Mouse (Mus musculus) layer of hippocampus, postnatal 25 days (tissue): ENCODE measurements around the gene Hoxc10. TPM values are rescaled to one million over a fixed set of nuclear protein-coding genes. Genes with fewer than 3 reads are reported as not detected.

Experiments used
- DNase-seq, 2 experiments: peaks; one replicate each; pipeline ENCODE4 v3.0.0; 2022; ENCODE audit warnings: mixed read lengths in 2 of 2, low spot score in 1 of 2; ENCODE audit errors: extremely low spot score in 1 of 2
- total RNA-seq, 2 experiments: library from RNA; stranded (reverse); gene quantifications; 2 replicates each; pipeline ENCODE4 v1.2.3; 2021

Hoxc10 gene
- total RNA-seq, result not detected

DNA sequence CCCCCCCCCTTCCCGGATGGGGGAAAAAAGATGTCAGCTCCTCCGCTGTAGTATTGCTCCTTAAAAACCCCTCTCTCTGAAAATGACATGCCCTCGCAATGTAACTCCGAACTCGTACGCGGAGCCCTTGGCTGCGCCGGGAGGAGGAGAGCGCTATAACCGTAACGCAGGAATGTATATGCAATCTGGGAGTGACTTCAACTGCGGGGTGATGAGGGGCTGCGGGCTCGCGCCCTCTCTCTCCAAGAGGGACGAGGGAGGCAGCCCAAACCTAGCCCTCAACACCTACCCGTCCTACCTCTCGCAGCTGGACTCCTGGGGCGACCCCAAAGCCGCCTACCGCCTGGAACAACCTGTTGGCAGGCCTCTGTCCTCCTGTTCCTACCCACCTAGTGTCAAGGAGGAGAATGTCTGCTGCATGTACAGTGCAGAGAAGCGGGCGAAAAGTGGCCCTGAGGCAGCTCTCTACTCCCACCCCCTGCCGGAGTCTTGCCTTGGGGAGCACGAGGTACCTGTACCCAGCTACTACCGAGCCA, at the start of gene Hoxc10:
TSS of gene Hoxc10 (plus strand) at position 21 of the 536 bp plus-strand sequence.
- DNase-seq, result no peak

DNA sequence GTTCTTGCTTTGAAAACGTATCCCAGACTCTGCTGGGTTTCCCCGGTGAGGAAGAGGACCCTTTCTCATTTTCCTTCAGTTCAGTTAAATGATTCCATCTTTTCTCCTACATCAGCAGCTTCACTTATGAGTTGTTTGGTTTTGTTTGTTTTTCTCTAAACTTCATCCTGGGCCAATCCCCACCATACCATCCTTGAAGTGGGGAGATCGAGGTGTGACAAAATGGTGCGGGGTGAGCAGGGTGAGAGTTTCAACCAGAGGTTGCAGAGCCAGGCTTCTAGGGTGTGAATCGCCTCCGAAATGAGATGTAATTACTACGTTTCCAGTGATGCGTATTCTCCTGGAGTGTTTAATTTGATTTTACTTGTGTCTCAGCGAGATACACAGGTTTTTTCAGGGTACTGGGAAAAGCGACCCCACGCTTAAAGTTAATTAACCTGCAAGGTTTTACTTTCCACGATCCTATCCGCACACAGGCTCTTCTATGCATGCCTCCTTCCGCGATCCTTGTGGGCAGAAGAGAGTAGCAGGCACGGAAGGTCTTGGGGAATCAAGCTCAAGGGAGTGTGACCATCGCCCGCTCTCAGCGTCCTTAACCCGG, 48.5 kb upstream of the Hoxc10 start:
- no peak for DNase-seq

DNA sequence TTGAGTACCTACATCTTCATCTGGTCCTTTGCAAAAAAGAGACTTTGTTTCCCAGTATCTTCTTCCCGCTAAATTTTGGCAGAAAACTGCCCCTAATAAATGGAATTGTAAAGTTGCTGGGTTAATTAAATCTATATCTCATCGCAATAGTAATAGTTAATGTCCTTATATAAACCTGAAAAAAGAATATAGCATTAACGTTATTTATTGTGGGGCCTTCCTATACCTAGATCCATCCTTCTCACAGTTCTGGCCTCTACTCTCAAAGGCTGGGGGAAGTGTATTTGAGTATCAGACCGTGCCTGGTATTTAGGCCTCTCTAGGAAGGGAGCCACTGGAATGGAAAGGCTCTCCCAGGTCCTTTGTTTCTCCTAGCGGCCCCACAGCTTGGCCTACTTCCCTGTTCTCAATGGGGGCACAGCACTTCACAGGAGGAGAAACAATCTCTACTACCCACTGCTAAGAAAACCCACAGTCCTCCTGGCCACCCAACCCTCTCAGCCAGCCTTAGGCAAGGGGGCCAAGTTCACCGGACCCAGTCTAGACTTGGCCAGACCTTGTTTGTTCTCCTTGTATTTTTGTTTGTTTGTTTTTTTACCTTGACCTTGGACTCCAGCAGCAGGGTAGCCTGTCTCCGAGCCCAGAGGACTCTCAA, 47.9 kb upstream of the Hoxc10 start:
- DNase-seq, result no peak

DNA sequence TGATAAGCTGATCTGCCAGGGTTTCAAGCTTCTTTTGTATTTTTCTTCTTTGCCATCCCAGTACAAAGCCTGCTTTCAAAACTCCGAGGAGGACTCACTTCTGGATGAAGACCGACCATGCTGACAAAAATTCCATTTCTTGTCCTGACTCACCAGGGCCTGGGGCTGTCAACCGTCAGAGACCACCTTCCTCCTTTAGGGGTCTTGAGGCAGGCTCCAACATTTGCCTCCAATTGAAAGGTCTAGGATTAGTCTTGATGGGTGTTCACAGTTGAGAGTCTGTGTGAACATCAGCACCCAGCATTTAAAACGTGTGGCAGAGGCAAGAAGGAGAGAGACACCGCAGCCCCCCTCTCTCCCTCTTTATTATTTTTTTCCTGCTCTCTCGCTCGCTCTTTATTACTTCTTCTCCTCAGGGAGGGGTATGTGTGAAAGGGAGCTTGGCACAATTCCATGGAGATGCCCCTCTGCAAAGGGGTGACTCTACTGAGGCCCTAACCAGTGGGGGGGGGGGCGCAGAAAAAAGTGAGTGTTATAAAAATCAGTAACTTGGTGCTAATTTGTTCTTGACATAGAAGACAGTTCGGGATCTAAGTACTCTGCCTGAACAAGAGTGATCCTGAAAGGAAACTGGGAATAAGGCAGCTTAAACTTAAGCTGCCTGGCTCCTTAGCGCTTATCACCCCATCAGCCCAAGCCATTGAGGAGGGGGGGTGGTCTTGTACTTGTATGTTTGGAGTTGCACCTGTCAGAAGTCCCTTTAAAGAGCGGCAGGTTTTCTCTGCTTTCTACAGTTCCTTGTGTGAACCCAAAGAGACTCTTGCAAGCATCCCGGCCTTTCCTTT, 47.0 kb upstream of the Hoxc10 start:
- no peak for DNase-seq

DNA sequence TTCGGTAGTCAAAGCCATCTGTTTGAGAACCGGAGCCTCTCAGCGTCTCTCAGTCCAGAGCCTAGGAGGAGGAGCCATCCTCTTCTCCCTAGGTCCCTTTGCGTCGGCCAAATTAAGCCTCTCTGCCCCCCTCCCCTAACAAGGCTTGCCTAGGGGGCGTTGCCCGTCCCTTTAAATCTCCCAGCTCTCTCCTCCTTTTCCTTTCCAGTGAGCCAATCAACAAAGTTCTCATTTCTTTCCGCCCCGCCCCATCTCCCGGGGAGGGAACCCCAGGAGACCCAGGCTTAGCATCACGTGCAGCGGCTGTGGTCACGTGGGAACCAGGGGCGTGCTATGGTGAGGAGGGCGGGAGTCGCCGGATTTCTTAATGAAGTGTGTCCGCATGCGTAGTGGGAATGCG, 46.0 kb upstream of the Hoxc10 start:
- DNase-seq, result no peak

DNA sequence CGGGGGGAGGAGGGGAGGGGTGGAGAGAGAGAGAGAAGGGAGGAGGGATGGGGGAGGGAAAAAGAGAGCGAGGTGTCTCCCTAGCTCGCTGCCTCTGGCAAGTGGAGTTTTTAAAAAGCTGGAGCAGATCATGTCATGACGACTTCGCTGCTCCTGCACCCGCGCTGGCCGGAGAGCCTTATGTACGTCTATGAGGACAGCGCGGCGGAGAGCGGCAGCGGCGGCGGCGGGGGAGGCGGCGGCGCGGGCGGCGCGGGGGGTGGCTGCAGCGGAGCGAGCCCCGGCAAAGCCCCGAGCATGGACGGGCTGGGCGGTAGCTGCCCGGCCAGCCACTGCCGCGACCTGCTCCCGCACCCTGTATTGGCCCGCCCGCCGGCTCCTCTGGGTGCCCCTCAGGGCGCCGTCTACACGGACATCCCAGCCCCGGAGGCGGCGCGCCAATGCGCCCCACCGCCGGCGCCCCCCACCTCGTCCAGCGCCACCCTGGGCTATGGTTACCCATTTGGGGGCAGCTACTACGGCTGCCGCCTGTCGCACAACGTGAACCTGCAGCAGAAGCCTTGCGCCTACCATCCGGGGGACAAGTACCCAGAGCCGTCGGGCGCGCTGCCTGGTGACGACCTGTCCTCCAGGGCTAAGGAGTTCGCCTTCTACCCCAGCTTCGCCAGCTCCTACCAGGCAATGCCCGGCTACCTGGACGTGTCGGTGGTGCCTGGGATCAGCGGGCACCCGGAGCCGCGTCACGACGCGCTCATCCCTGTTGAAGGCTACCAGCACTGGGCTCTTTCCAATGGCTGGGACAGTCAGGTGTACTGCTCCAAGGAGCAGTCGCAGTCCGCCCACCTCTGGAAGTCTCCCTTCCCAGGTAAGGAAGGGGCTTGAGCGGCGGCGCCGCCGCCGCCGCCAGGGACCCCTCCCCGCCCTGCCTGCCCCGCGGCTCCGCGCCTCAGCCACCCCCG, 45.3 kb upstream of the Hoxc10 start, which contains the start of gene Hoxc13:
TSS of gene Hoxc13 (plus strand) at position 51 of the 959 bp plus-strand sequence.
- no peak for DNase-seq

DNA sequence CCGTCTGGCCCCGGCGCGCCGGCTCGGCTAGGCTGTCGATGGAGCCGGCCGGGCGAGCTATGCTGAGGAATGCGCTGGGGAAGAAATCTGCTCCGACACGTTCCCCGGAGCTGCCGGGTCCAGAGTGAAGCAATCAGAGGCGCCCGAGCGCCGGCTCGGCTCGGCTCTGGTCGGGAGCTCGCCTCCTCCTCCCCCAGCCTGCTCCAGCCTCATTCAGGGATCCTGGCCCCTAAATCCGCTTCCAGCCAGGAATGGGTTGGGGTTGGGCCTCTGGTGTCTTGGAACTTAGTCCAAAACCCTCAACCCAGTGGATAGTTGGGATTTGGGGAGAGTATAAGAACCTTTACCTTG, 44.6 kb upstream of the Hoxc10 start:
- no peak for DNase-seq

DNA sequence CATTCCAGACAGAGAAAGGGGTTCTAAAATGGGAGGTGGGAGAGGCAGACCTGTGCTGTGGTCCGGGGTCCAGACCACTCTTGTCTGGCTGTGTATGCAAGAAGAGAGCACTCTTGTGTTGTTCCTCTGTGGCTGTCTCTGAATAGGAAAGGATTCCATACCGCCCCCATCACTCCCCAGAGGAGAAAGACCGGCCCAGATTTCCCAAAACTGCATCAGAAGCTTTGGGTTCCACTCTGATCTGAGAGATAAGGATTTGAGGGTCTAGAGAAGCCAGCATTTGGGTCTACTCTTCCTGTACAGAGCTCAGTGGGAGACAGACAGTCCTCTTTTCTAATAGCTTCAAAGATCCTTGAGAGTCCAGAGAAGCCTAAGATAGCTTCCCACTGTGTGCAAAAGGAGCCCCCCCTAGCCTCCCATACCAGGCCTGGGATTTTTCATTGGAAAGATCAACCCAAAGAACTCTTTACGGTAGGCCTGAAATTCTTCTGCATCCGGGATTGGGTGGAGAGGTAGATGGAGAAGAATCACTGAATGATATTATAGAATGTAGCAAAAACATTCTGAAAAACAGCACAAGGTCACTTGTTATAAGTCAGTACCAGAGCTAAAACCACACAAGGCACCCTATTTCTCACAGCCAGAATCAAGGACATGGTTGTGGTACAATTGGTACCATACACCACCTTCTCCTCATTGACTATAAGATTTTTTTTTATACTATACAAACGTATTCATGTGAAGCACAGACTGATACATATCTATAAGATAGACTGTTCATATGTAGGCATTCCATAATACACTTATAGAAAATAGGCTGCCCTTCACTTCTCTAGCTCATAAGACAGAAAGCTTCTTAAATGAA, 43.7 kb upstream of the Hoxc10 start:
- DNase-seq, result no peak

DNA sequence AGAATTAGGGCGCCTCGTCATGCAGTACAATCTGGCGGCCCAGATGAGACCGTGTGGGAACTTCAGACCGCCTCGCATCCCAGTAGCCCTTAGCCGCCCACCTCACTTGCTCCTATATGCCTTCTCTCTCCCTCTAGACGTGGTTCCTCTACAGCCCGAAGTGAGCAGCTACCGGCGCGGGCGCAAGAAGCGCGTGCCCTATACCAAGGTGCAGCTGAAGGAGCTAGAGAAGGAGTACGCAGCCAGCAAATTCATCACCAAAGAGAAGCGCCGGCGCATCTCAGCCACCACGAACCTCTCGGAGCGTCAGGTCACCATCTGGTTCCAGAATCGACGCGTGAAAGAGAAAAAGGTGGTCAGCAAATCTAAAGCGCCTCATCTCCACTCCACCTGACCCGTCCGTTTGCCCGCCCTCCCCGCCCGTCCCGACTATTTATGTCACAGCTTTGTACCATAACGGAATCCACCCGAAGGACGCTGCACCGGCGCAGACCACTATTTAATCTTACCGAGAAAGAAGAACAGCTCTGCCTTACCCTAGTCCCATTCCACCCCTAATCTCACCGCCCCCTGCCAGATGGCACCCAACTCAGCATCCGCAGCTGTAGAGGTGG, 39.5 kb upstream of the Hoxc10 start:
- DNase-seq, result no peak

DNA sequence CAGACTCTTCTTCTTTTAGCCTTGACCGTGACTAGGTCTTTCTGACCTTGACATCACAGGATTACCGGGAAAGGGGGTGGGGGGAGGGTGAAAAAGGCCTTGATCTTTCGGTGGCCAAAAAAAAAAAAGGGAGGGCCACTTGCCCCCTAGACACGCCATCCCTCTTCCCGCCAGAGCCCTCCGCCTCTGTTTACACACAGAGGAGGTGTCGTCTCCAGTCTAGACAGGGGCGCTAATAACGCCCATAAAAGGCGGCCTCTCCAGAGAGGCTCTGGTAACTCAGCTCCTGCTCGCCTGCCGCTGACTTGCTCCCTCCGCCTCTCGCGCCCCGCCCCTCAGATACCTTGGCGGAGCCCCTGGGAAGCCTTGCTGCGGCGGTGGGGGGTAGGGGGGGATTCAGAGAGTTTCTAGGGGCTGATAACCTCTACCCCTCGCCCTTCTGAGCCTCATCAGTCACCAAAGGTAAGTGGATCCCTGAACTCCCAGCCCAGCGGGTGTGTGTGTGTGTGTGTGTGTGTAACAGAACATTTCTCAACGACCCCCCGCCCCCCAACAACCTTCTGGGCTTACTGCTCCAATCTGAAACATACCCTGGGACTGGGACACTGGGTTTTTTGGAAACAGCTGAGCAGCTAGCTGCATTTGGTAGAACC, 34.8 kb upstream of the Hoxc10 start:
- no peak for DNase-seq

DNA sequence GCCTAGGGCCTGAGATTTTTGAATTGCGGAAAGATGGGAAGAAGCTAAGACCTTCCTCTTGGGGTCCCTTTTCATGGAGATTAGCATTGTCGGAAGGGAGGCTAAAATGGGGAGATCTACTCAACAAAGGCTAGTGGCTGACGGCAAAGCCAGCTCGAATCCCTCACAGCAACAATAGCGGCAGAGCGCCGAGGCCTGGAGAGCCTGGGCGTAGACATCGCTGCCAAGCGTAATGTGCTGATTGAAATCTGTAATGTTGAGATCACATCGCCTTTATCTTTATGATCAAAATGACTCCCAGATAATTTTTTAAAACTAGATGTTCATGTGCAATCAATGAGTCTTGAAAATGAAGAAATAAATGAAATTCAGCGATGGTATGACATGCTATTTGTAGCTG, 32.2 kb upstream of the Hoxc10 start:
- no peak for DNase-seq

DNA sequence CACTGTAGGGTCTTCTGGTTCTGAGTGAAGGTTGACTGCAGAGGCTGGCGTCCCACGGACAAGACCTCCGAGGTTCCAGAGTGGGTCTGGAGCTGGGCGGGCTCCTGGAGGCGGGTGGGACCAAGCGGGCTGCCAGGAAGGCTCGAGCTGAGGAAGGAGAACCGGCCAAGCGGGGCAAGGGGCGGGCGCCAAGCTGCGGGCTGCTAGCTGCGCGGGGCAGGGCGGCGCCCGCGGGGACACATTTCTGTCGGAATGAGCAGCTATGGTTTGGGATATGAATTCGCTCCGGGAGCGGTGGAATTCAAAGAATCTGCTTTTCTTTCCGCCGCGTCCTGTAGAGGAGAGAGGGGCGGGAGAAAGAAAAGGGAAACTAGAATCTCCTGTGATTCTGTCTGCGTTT, 31.7 kb upstream of the Hoxc10 start:
- no peak for DNase-seq

DNA sequence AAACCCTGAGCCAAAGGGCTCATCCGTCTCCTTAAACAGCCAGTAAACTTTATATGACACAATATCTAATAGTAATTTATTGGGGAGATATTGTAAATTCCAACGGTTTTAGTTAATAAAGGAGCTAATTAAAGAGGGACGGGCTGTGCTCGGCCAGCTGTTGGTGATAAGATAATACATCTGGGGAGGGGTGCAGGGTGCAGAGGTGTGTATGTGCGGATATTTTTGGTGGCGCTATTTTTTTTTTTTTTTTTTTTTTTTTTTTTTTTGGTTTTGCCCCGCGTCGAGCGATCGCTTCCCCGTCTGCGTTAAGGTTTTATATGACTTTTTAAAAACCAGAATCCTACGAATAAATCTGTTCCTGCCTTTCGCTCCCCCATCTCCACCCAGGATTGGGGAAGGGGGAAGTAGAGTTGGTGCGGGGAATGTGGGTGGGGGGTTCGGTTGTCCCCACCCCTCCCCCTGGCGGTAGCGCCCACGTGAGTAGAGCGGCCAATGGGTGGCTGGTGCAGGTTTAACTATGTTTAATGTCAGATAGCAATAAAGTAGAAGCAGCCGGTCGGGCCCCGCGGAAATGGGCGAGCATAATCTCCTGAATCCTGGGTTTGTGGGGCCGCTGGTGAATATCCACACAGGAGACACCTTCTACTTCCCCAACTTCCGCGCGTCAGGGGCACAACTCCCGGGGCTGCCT, 30.2 kb upstream of the Hoxc10 start, which contains the start of gene Hoxc12:
TSS of gene Hoxc12 (plus strand) at position 479 of the 694 bp plus-strand sequence.
- no peak for DNase-seq

DNA sequence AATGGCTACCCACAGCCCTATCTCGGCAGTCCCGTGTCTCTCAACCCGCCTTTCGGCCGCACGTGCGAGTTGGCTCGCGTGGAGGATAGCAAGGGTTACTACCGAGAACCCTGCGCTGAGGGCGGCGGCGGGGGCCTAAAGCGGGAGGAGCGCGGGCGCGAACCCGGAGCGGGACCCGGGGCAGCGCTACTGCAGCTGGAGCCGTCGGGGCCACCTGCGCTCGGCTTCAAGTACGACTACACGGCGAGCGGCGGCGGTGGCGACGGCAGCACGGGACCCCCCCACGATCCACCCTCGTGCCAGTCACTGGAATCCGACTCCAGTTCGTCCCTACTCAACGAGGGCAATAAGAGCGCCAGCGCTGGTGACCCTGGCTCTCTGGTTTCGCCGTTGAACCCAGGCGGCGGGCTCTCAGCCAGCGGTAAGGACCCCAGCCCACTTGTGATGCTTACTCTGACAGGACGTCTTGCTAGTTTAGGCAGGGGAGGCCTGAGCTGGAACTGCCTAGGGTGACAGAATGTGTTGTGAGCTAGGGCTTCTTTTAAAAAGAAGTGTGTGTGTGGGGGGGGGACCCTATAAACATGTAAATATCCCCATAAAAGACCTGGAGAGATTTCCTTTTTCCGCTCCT, 29.4 kb upstream of the Hoxc10 start:
- no peak for DNase-seq

DNA sequence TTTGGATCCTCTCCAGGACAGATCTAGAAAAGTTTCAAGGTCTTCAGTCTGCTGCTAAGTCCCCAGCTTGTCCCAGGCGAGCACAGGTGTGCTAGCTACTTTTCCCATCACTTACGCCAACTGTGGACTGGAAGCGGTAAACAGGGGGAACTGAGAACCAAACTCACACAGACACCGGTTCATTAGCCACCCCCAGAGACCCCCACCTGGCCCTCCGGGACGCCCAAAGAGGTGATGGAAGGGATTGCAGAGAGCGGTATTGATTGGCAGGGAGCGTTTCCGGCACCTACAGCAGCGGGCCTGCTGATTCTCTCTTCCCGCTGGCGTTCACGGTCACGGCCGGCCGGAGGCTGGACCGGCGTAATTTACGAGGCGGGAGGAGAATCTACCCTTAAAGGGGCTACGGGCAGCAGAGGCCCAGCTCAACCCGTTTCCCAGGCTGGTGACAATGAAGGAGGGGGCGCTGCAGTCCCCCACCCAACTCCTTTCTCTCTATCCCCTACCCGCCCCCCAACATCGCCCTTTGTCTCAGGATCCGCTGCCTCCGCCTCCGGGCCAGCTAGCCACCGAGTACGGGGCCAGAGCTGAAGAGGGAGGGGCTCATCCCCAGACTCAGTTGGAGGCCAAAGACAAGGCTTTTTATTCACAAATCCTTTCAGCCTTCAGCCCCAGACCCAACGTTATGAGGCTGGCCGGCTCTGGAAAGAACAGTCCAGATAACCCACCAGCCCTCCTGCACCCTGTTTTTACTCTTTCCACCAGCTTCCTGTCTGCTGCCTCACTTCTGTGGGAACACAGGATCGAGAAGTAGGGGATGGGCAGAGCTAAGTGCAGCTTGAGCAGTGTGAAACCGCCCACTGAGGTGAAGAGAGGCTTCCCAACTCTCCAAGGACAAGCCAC, 27.1 kb upstream of the Hoxc10 start:
- no peak for DNase-seq
